In the genomic region with DNA sequence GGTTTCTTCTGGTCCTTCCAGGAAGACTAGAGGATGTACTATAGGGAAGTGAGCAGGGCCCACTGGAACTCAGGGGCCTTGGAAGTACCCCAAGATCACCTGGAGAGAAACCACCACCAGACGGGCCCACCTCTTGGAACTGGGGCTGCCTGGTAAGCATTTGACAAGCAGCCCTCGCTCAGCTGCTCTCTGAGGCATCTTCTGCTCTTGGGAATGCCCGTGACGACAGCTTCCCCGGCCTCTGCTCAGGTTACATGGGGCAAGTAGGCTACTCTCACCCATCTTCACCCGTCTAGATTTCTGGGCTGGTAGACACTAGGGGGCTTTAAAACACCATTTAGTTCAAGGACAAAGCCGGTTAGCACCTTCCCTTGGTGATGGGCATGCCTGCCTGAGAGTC, we compare ENCODE assay signal across 18 mouse cellular contexts. TPM values are rescaled to one million over a fixed set of nuclear protein-coding genes. Genes with fewer than 3 reads are reported as not detected.
A peak's percentile ranks its signal among the peaks of the same experiment; 100 is the strongest.
DNase-seq lines count a peak whose midpoint lies in the region; ATAC-seq lines count a peak whose summit lies in the region.
"Had no signal": no experiment of that assay in that cellular context is flagged by ENCODE, and none has a peak within 500 bp of the region (broad histone marks: within the 10 kb centered on the region; RNA-seq: fewer than 3 reads in every experiment).

No protein-coding gene starts in this region.

- H3K9ac ChIP-seq in hindbrain, embryonic 13.5 days: peak overlapping the region; percentile 20; the same call in 1 of the 2 replicates
- H3K9ac ChIP-seq in hindbrain, embryonic 16.5 days (ENCODE audit: low read depth, low read length): no peak overlapping the region
- H3K9ac ChIP-seq in neural tube, embryonic 11.5 days (ENCODE audit: low read length): 0 out of 2 replicates have a peak overlapping the region, but pooled peaks have one; percentile 18
- H3K9ac ChIP-seq in neural tube, embryonic 15.5 days (replicated peaks): no peak overlapping the region
- peak overlapping the region; percentile 67 for H3K9ac ChIP-seq in liver, embryonic 16.5 days (ENCODE audit: low read depth, low read length)
- H3K9ac ChIP-seq in kidney, embryonic 15.5 days: no peak overlapping the region
- H3K9ac ChIP-seq: hindbrain, embryonic 15.5 days; limb, embryonic 15.5 days; stomach, embryonic 15.5 days had no signal

- no peak for DNase-seq in neural tube, embryonic 11.5 days (ENCODE audit: low spot score)
- DNase-seq: adrenal gland, adult 8-10 months; kidney, adult 18-20 months; kidney, postnatal 14 days; lung, postnatal 14 days had no signal

- H3K4me3 ChIP-seq in erythroblast, embryonic 14.5 days (replicated peaks): peak overlapping the region; percentile 85
- H3K4me3 ChIP-seq in hindbrain, embryonic 13.5 days: no peak overlapping the region
- no peak overlapping the region for H3K4me3 ChIP-seq in hindbrain, embryonic 16.5 days (ENCODE audit: low read length)
- no peak overlapping the region for H3K4me3 ChIP-seq in neural tube, embryonic 11.5 days (ENCODE audit: low read depth, low read length)
- no peak overlapping the region for H3K4me3 ChIP-seq in neural tube, embryonic 15.5 days (replicated peaks)
- H3K4me3 ChIP-seq in liver, embryonic 16.5 days (ENCODE audit: low read depth, low read length): peak overlapping the region; percentile 99
- H3K4me3 ChIP-seq in kidney, embryonic 15.5 days (replicated peaks): no peak overlapping the region
- H3K4me3 ChIP-seq: hindbrain, embryonic 15.5 days; limb, embryonic 15.5 days; stomach, embryonic 15.5 days had no signal

- H3K36me3 ChIP-seq in erythroblast, embryonic 14.5 days (ENCODE audit: control insufficient read depth): peaks cover 73% of the 10 kb centered on the region
- H3K36me3 ChIP-seq in hindbrain, embryonic 13.5 days: peaks cover 26% of the 10 kb centered on the region
- H3K36me3 ChIP-seq in hindbrain, embryonic 16.5 days (ENCODE audit: control insufficient read depth, insufficient read depth, low read length): peaks cover 3% of the 10 kb centered on the region
- peaks cover 5% of the 10 kb centered on the region; the same call in 1 of the 2 replicates for H3K36me3 ChIP-seq in neural tube, embryonic 11.5 days (ENCODE audit: control insufficient read depth, insufficient read depth, low read length)
- peaks cover 22% of the 10 kb centered on the region for H3K36me3 ChIP-seq in neural tube, embryonic 15.5 days
- H3K36me3 ChIP-seq in liver, embryonic 16.5 days (ENCODE audit: control insufficient read depth, insufficient read depth): peaks cover 26% of the 10 kb centered on the region
- H3K36me3 ChIP-seq in kidney, embryonic 15.5 days: peaks cover 45% of the 10 kb centered on the region
- H3K36me3 ChIP-seq: hindbrain, embryonic 15.5 days had no signal

- no peaks in the 10 kb centered on the region for H3K27me3 ChIP-seq in erythroblast, embryonic 14.5 days (ENCODE audit: control insufficient read depth)
- H3K27me3 ChIP-seq in hindbrain, embryonic 13.5 days: 0 out of 2 replicates have a peak, but pooled peaks cover 6% of the 10 kb centered on the region
- H3K27me3 ChIP-seq in hindbrain, embryonic 16.5 days (replicated peaks; ENCODE audit: control insufficient read depth, insufficient read depth, low read length): no peaks in the 10 kb centered on the region
- no peaks in the 10 kb centered on the region for H3K27me3 ChIP-seq in neural tube, embryonic 11.5 days (ENCODE audit: control insufficient read depth, insufficient read depth, low read length)
- H3K27me3 ChIP-seq in neural tube, embryonic 15.5 days (replicated peaks): 0 out of 2 replicates have a peak, but pooled peaks cover 4% of the 10 kb centered on the region
- H3K27me3 ChIP-seq in liver, embryonic 16.5 days (ENCODE audit: control insufficient read depth, insufficient read depth, low read depth, low read length): no peaks in the 10 kb centered on the region
- 0 out of 2 replicates have a peak, but pooled peaks cover 2% of the 10 kb centered on the region for H3K27me3 ChIP-seq in kidney, embryonic 15.5 days
- H3K27me3 ChIP-seq: hindbrain, embryonic 15.5 days; limb, embryonic 15.5 days; stomach, embryonic 15.5 days had no signal

- no peak overlapping the region for H3K4me2 ChIP-seq in hindbrain, embryonic 13.5 days
- no peak overlapping the region for H3K4me2 ChIP-seq in hindbrain, embryonic 16.5 days (ENCODE audit: low read length)
- no peak overlapping the region for H3K4me2 ChIP-seq in neural tube, embryonic 11.5 days (ENCODE audit: low read depth)
- H3K4me2 ChIP-seq in neural tube, embryonic 15.5 days: no peak overlapping the region
- H3K4me2 ChIP-seq in liver, embryonic 16.5 days (ENCODE audit: low read depth, low read length): peak overlapping the region; percentile 83
- no peak overlapping the region for H3K4me2 ChIP-seq in kidney, embryonic 15.5 days
- H3K4me2 ChIP-seq: limb, embryonic 15.5 days; midbrain, embryonic 11.5 days had no signal

- H3K27ac ChIP-seq in hindbrain, embryonic 13.5 days: no peak overlapping the region
- no peak overlapping the region for H3K27ac ChIP-seq in hindbrain, embryonic 16.5 days (ENCODE audit: low read depth, low read length)
- no peak overlapping the region for H3K27ac ChIP-seq in neural tube, embryonic 11.5 days (ENCODE audit: low read depth, low read length)
- H3K27ac ChIP-seq in neural tube, embryonic 15.5 days (replicated peaks): no peak overlapping the region
- peak overlapping the region; percentile 91; the same call in 1 of the 2 replicates for H3K27ac ChIP-seq in liver, embryonic 16.5 days (ENCODE audit: low read length)
- no peak overlapping the region for H3K27ac ChIP-seq in kidney, embryonic 15.5 days
- H3K27ac ChIP-seq: hindbrain, embryonic 15.5 days; limb, embryonic 15.5 days; stomach, embryonic 15.5 days had no signal

- WGBS in hindbrain, embryonic 13.5 days: 82% methylated on average over 7 of the region's 7 CpGs
- WGBS in hindbrain, embryonic 16.5 days: 84% methylated on average over 7 of the region's 7 CpGs
- 82% methylated on average over 7 of the region's 7 CpGs for WGBS in neural tube, embryonic 11.5 days
- 77% methylated on average over 7 of the region's 7 CpGs for WGBS in neural tube, embryonic 15.5 days
- WGBS in liver, embryonic 16.5 days (ENCODE audit: insufficient replicate concordance): 80% methylated on average over 7 of the region's 7 CpGs
- WGBS in kidney, embryonic 15.5 days: 61% methylated on average over 7 of the region's 7 CpGs

- no peak for ATAC-seq in erythroblast, adult 5-6 weeks (replicated peaks; ENCODE audit: low FRiP score, poor library complexity, severe bottlenecking)
- ATAC-seq in hindbrain, embryonic 13.5 days (ENCODE audit: low FRiP score): no peak
- no peak for ATAC-seq in hindbrain, embryonic 16.5 days
- ATAC-seq in neural tube, embryonic 11.5 days (ENCODE audit: insufficient read depth, low FRiP score, low TSS enrichment): no peak
- no peak for ATAC-seq in neural tube, embryonic 15.5 days (ENCODE audit: low FRiP score)
- ATAC-seq in liver, embryonic 16.5 days (ENCODE audit: low read depth): no peak
- no peak for ATAC-seq in kidney, embryonic 15.5 days (replicated peaks; ENCODE audit: low FRiP score)

- H3K4me1 ChIP-seq in erythroblast, embryonic 14.5 days (ENCODE audit: control insufficient read depth): peaks cover 74% of the 10 kb centered on the region
- H3K4me1 ChIP-seq in hindbrain, embryonic 13.5 days (replicated peaks): peaks cover 73% of the 10 kb centered on the region
- peaks cover 47% of the 10 kb centered on the region for H3K4me1 ChIP-seq in hindbrain, embryonic 16.5 days (ENCODE audit: control insufficient read depth, insufficient read depth, low read depth, low read length)
- H3K4me1 ChIP-seq in neural tube, embryonic 11.5 days (ENCODE audit: control insufficient read depth, insufficient read depth, low read length): peaks cover 8% of the 10 kb centered on the region
- peaks cover 58% of the 10 kb centered on the region for H3K4me1 ChIP-seq in neural tube, embryonic 15.5 days
- peaks cover 26% of the 10 kb centered on the region for H3K4me1 ChIP-seq in liver, embryonic 16.5 days (ENCODE audit: control insufficient read depth, low read depth, low read length)
- peaks cover 27% of the 10 kb centered on the region for H3K4me1 ChIP-seq in kidney, embryonic 15.5 days

- H3K9me3 ChIP-seq in erythroblast, embryonic 14.5 days (ENCODE audit: control insufficient read depth, low read length): no peaks in the 10 kb centered on the region
- H3K9me3 ChIP-seq in hindbrain, embryonic 13.5 days: no peaks in the 10 kb centered on the region
- H3K9me3 ChIP-seq in hindbrain, embryonic 16.5 days (ENCODE audit: control insufficient read depth, low read length): no peaks in the 10 kb centered on the region
- no peaks in the 10 kb centered on the region for H3K9me3 ChIP-seq in neural tube, embryonic 11.5 days (ENCODE audit: control insufficient read depth, low read length)
- H3K9me3 ChIP-seq in neural tube, embryonic 15.5 days (replicated peaks): no peaks in the 10 kb centered on the region
- no peaks in the 10 kb centered on the region for H3K9me3 ChIP-seq in liver, embryonic 16.5 days (replicated peaks; ENCODE audit: control insufficient read depth, low read length)
- no peaks in the 10 kb centered on the region for H3K9me3 ChIP-seq in kidney, embryonic 15.5 days (replicated peaks)
- H3K9me3 ChIP-seq: hindbrain, embryonic 15.5 days; limb, embryonic 15.5 days; stomach, embryonic 15.5 days had no signal

RNA-seq across cellular contexts. Expression of gene Napa, which starts 2.8 kb away (rescaled TPM):
- polyA plus RNA-seq in erythroblast, embryonic 14.5 days (2012): 42.0 and 85.6 TPM in 2 replicates
- total RNA-seq in erythroblast, adult 5-6 weeks (2015; ENCODE audit: low replicate concordance): 106 and 149 TPM in 2 replicates
- total RNA-seq in erythroblast, adult 5-6 weeks (2017; ENCODE audit: low replicate concordance): 82.2 and 96.3 TPM in 2 replicates
- 212 and 237 TPM in 2 replicates for polyA plus RNA-seq in hindbrain, embryonic 13.5 days (2015; fragmentation: Nextera tagmentation; extraction: Ambion mirVana)
- polyA plus RNA-seq in hindbrain, embryonic 16.5 days (2015; fragmentation: Nextera tagmentation; extraction: Ambion mirVana): 236 and 255 TPM in 2 replicates
- polyA plus RNA-seq in neural tube, embryonic 11.5 days (2014; fragmentation: Nextera tagmentation; extraction: Ambion mirVana): 175 and 184 TPM in 2 replicates
- 236 and 238 TPM in 2 replicates for polyA plus RNA-seq in neural tube, embryonic 15.5 days (2015; fragmentation: Nextera tagmentation; extraction: Ambion mirVana)
- polyA plus RNA-seq in liver, embryonic 16.5 days (2015; fragmentation: Nextera tagmentation; extraction: Ambion mirVana): 162 and 163 TPM in 2 replicates
- 178 and 203 TPM in 2 replicates for polyA plus RNA-seq in kidney, embryonic 15.5 days (2015; fragmentation: Nextera tagmentation; extraction: Ambion mirVana)

RNA-seq across cellular contexts. Expression of gene Kptn, which starts 18.6 kb away (rescaled TPM):
- polyA plus RNA-seq in erythroblast, embryonic 14.5 days (2012): 1.3 and 2.1 TPM in 2 replicates
- 2.3 and 2.5 TPM in 2 replicates for total RNA-seq in erythroblast, adult 5-6 weeks (2015; ENCODE audit: low replicate concordance)
- 3.3 and 12.5 TPM in 2 replicates for total RNA-seq in erythroblast, adult 5-6 weeks (2017; ENCODE audit: low replicate concordance)
- 37.3 and 42.2 TPM in 2 replicates for polyA plus RNA-seq in hindbrain, embryonic 13.5 days (2015; fragmentation: Nextera tagmentation; extraction: Ambion mirVana)
- polyA plus RNA-seq in hindbrain, embryonic 16.5 days (2015; fragmentation: Nextera tagmentation; extraction: Ambion mirVana): 48.3 and 49.8 TPM in 2 replicates
- 21.1 and 22.8 TPM in 2 replicates for polyA plus RNA-seq in neural tube, embryonic 11.5 days (2014; fragmentation: Nextera tagmentation; extraction: Ambion mirVana)
- 45.8 and 48.1 TPM in 2 replicates for polyA plus RNA-seq in neural tube, embryonic 15.5 days (2015; fragmentation: Nextera tagmentation; extraction: Ambion mirVana)
- 7.3 and 7.8 TPM in 2 replicates for polyA plus RNA-seq in liver, embryonic 16.5 days (2015; fragmentation: Nextera tagmentation; extraction: Ambion mirVana)
- polyA plus RNA-seq in kidney, embryonic 15.5 days (2015; fragmentation: Nextera tagmentation; extraction: Ambion mirVana): 30.0 and 37.5 TPM in 2 replicates

RNA-seq across cellular contexts. Expression of gene Slc8a2, which starts 28.5 kb away (rescaled TPM):
- polyA plus RNA-seq in erythroblast, embryonic 14.5 days (2012): not detected in 2 replicates
- total RNA-seq in erythroblast, adult 5-6 weeks (2015; ENCODE audit: low replicate concordance): not detected in 2 replicates
- not detected in 2 replicates for total RNA-seq in erythroblast, adult 5-6 weeks (2017; ENCODE audit: low replicate concordance)
- 0.96 and 1.1 TPM in 2 replicates for polyA plus RNA-seq in hindbrain, embryonic 13.5 days (2015; fragmentation: Nextera tagmentation; extraction: Ambion mirVana)
- polyA plus RNA-seq in hindbrain, embryonic 16.5 days (2015; fragmentation: Nextera tagmentation; extraction: Ambion mirVana): 1.1 and 1.2 TPM in 2 replicates
- polyA plus RNA-seq in neural tube, embryonic 11.5 days (2014; fragmentation: Nextera tagmentation; extraction: Ambion mirVana): 0.95 and 1.0 TPM in 2 replicates
- 1.2 and 1.4 TPM in 2 replicates for polyA plus RNA-seq in neural tube, embryonic 15.5 days (2015; fragmentation: Nextera tagmentation; extraction: Ambion mirVana)
- polyA plus RNA-seq in liver, embryonic 16.5 days (2015; fragmentation: Nextera tagmentation; extraction: Ambion mirVana): 0.02 TPM in 1 of 2 replicates, not detected in the other
- 0.09 and 0.19 TPM in 2 replicates for polyA plus RNA-seq in kidney, embryonic 15.5 days (2015; fragmentation: Nextera tagmentation; extraction: Ambion mirVana)

RNA-seq across cellular contexts. Expression of gene Zfp541, which starts 39.5 kb away (rescaled TPM):
- 0.01 TPM in 1 of 2 replicates, not detected in the other for polyA plus RNA-seq in erythroblast, embryonic 14.5 days (2012)
- total RNA-seq in erythroblast, adult 5-6 weeks (2015; ENCODE audit: low replicate concordance): not detected in 2 replicates
- total RNA-seq in erythroblast, adult 5-6 weeks (2017; ENCODE audit: low replicate concordance): 0.28 TPM in 1 of 2 replicates, not detected in the other
- 0.09 TPM in 2 replicates for polyA plus RNA-seq in hindbrain, embryonic 13.5 days (2015; fragmentation: Nextera tagmentation; extraction: Ambion mirVana)
- polyA plus RNA-seq in hindbrain, embryonic 16.5 days (2015; fragmentation: Nextera tagmentation; extraction: Ambion mirVana): 0.09 and 0.16 TPM in 2 replicates
- polyA plus RNA-seq in neural tube, embryonic 11.5 days (2014; fragmentation: Nextera tagmentation; extraction: Ambion mirVana): 0.08 TPM in 1 of 2 replicates, not detected in the other
- polyA plus RNA-seq in neural tube, embryonic 15.5 days (2015; fragmentation: Nextera tagmentation; extraction: Ambion mirVana): 0.15 and 0.17 TPM in 2 replicates
- not detected in 2 replicates for polyA plus RNA-seq in liver, embryonic 16.5 days (2015; fragmentation: Nextera tagmentation; extraction: Ambion mirVana)
- polyA plus RNA-seq in kidney, embryonic 15.5 days (2015; fragmentation: Nextera tagmentation; extraction: Ambion mirVana): 0.13 TPM in 1 of 2 replicates, not detected in the other
- polyA plus RNA-seq: embryonic facial prominence, embryonic 11.5 days; heart, embryonic 16.5 days; limb, embryonic 15.5 days; midbrain, embryonic 11.5 days had no signal

RNA-seq across cellular contexts. Expression of gene Bicra, which starts 53.4 kb away (rescaled TPM):
- polyA plus RNA-seq in erythroblast, embryonic 14.5 days (2012): 2.1 TPM in 2 replicates
- 6.5 and 20.9 TPM in 2 replicates for total RNA-seq in erythroblast, adult 5-6 weeks (2015; ENCODE audit: low replicate concordance)
- 0.14 and 2.2 TPM in 2 replicates for total RNA-seq in erythroblast, adult 5-6 weeks (2017; ENCODE audit: low replicate concordance)
- polyA plus RNA-seq in hindbrain, embryonic 13.5 days (2015; fragmentation: Nextera tagmentation; extraction: Ambion mirVana): 8.2 and 8.4 TPM in 2 replicates
- 5.0 and 6.9 TPM in 2 replicates for polyA plus RNA-seq in hindbrain, embryonic 16.5 days (2015; fragmentation: Nextera tagmentation; extraction: Ambion mirVana)
- polyA plus RNA-seq in neural tube, embryonic 11.5 days (2014; fragmentation: Nextera tagmentation; extraction: Ambion mirVana): 7.5 and 8.7 TPM in 2 replicates
- 6.6 and 7.3 TPM in 2 replicates for polyA plus RNA-seq in neural tube, embryonic 15.5 days (2015; fragmentation: Nextera tagmentation; extraction: Ambion mirVana)
- polyA plus RNA-seq in liver, embryonic 16.5 days (2015; fragmentation: Nextera tagmentation; extraction: Ambion mirVana): 1.4 and 1.9 TPM in 2 replicates
- polyA plus RNA-seq in kidney, embryonic 15.5 days (2015; fragmentation: Nextera tagmentation; extraction: Ambion mirVana): 7.5 and 8.1 TPM in 2 replicates

Comparison
In these comparisons a context has a peak if more than half of its experiments do, and no peak if none do; other contexts are left out.
1. H3K9ac ChIP-seq: peak in hindbrain, embryonic 13.5 days (single experiment), neural tube, embryonic 11.5 days (single experiment) and liver, embryonic 16.5 days (single experiment); none in hindbrain, embryonic 16.5 days (single experiment), neural tube, embryonic 15.5 days (single experiment) and kidney, embryonic 15.5 days (single experiment).
2. H3K4me3 ChIP-seq: peak in erythroblast, embryonic 14.5 days (single experiment) and liver, embryonic 16.5 days (single experiment); none in hindbrain, embryonic 13.5 days (single experiment), hindbrain, embryonic 16.5 days (single experiment), neural tube, embryonic 11.5 days (single experiment), neural tube, embryonic 15.5 days (single experiment) and kidney, embryonic 15.5 days (single experiment).